Mouse (Mus musculus) CD8-positive naive resting alpha-beta T cell, adult 57 days (primary cell): ENCODE results near the gene D430041D05Rik. TPM values are rescaled to one million over a fixed set of nuclear protein-coding genes. Genes with fewer than 3 reads are reported as not detected.

ENCODE experiments used
- total RNA-seq: library from RNA; stranded (reverse); gene quantifications from one replicate; pipeline ENCODE4 v1.2.4, GENCODE M21; 2023

D430041D05Rik gene
- total RNA-seq = 0.70 TPM

GRCm38 (mm10) chr2:104410963-104411545, at the start of gene D430041D05Rik:
D430041D05Rik (minus strand) TSS chr2:104411013.

DNA sequence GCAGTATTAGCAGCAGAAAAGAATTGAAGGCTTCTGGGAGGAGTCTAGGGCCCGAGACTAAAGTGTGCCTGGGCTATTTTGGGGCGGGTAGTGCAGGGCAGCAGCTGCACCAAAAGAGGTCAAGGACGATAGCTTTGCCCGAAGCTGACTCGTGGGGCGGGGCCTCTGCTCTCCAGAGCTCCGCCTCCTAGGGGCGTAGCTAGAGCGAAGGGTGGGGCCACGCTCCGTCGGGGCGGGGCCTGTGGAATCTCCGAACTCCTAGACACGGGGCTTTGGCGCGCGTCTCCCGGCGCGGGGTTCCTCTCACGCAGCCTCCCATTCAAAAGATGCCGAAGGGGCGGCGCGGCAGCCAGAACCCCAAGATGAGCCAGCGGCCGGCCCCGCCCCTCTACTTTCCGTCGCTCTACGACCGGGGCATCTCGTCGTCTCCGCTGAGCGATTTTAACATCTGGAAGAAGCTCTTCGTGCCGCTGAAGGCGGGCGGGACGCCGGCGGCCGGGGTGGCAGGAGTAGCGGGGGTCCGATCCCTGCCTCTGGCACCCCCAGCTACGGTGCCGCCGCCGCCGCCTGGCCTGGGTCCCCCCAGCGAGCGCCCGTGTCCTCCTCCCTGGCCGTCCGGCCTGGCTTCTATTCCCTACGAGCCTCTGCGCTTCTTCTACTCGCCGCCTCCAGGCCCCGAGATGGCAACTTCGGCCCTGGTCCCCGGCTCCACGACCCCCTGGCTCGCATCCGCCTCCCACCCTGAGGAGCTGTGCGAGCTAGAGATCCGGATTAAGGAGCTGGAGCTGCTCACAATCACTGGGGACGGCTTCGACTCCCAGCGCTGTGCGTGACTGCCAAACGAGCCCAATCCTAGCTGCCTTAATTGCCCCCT, 288.1 kb downstream of the D430041D05Rik start, which contains the start of gene A930018P22Rik:
A930018P22Rik (plus strand) TSS at position 265 of the 874 bp plus-strand sequence.

GRCm38 (mm10) chr2:104095741-104096213, 315.0 kb downstream of the D430041D05Rik start, which contains the start of gene Cd59a:
Cd59a (plus strand) TSS chr2:104095801.

Other genes starting within 250 kb of the D430041D05Rik start
- 52.3 TPM for gene Hipk3, start 83.4 kb upstream of the D430041D05Rik start, total RNA-seq
- 58.8 TPM for gene Cstf3, start 179.5 kb upstream of the D430041D05Rik start, total RNA-seq